Mouse (Mus musculus) embryo, embryonic 11.5 days (tissue): ENCODE results near the gene Ankrd65.

Experiments used
- DNase-seq: peaks from one replicate; pipeline ENCODE4 v3.0.0-alpha.2; 2012; ENCODE audit warnings: low read depth, low spot score

The Ankrd65 gene

GRCm38 (mm10) chr4:155847591-155848352 lies 57.5 kb downstream of the Ankrd65 start:
- DNase-seq, result no peak

GRCm38 (mm10) chr4:155848434-155849095 lies 58.3 kb downstream of the Ankrd65 start:
- no peak for DNase-seq
